Mouse (Mus musculus) lung, embryonic 15.5 days (tissue): ENCODE results near the gene Prmt9. TPM values are rescaled to one million over a fixed set of nuclear protein-coding genes. Genes with fewer than 3 reads are reported as not detected.

Experiments
- ATAC-seq: fragments of 200-750 bp; cut with Nextera tagmentation; 2 replicates; pipeline ENCODE4 v1.8.0; 2017; ENCODE audit warnings: moderate number of reproducible peaks, borderline replicate concordance; ENCODE audit not compliant: low FRiP score, low TSS enrichment; ENCODE audit errors: extremely low read depth
- H3K27ac ChIP-seq: fragments of 300-500 bp; sonication (generic); 2 replicates; pipeline ENCODE4 v1.5.1; 2015; ENCODE audit warnings: moderate library complexity, mild to moderate bottlenecking, inconsistent platforms
- H3K27me3 ChIP-seq: fragments of 300-500 bp; sonication (generic); 2 replicates; pipeline ENCODE4 v1.6.1; 2015; ENCODE audit warnings: inconsistent platforms
- H3K36me3 ChIP-seq: fragments of 300-500 bp; sonication (generic); 2 replicates; pipeline ENCODE4 v1.6.1; 2015; ENCODE audit warnings: inconsistent platforms
- H3K4me1 ChIP-seq: fragments of 300-500 bp; sonication (generic); 2 replicates; pipeline ENCODE4 v1.6.1; 2015; ENCODE audit warnings: inconsistent platforms
- H3K4me2 ChIP-seq: fragments of 300-500 bp; sonication (generic); 2 replicates; pipeline ENCODE4 v1.6.1; 2015; ENCODE audit warnings: inconsistent platforms, mild to moderate bottlenecking, moderate library complexity
- H3K4me3 ChIP-seq: fragments of 300-500 bp; sonication (generic); 2 replicates; pipeline ENCODE4 v1.5.1; 2015; ENCODE audit warnings: mild to moderate bottlenecking, inconsistent platforms
- H3K9ac ChIP-seq: fragments of 300-500 bp; sonication (generic); 2 replicates; pipeline ENCODE4 v1.6.1; 2015; ENCODE audit warnings: inconsistent platforms
- H3K9me3 ChIP-seq: fragments of 300-500 bp; sonication (generic); 2 replicates; pipeline ENCODE4 v1.6.1; 2016; ENCODE audit warnings: inconsistent platforms
- WGBS: fragments of 180-500 bp; shearing (Covaris S2); methylation state at CpG from one replicate; pipeline ENCODE4 v1.1.7; 2015; 5-methylcytosine and 5-hydroxymethylcytosine counted together
- polyA plus RNA-seq: library from polyadenylated mRNA; unstranded; fragments of >200 nt; fragmentation: Nextera tagmentation; extraction: Ambion mirVana; gene quantifications from 2 replicates; pipeline ENCODE4 v1.2.1, GENCODE M21; 2015

Gene Prmt9
- polyA plus RNA-seq, 1 experiment from 2014 or later: 19.5 TPM

DNA sequence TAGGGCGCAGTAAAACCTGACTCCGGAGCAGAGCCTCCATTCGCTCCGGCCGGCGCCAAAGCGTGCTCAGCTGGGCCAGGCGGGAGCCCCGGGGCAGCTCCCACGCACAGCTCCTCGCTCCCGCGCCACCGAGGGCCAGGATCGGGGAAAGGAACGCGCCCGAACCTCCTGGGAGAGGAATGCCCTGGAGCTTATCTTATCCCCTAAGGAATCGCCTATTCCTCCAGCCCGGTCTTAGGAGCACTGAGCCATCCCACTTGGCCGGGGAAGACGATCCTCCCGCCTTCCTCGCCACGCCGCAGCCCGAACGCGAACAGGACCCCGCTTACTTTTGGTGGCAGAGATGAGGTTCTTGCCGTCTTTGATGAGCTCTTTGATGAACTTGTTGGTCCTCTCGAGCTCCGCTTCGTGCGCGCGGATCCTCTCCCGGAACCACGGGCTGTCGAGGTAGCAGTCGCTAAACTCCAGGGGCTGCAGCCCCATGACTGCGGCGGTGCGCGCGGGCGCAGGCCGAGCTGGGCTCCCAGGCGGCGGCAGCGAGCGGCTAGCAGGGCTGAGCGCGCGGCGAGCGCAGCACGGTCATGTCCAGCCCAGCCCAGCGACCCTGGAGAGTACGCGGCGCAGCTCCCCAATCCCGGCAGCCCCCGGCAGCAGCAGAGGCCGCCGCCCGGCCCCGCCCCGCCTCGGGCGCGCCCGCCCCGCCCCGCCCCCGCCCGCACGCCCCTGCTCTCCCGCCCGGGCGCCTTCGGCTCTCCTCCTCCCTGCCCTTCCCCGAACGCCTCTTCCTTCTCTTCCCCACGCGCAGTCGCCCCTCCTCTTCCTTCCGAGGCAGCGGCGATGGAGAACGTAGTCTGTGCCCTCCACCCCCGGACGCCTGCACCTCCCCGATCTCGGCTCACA lies 31.6 kb upstream of the Prmt9 start, which contains the start of gene Arhgap10:
Gene Arhgap10 (minus strand): TSS at position 653 of the 900 bp plus-strand sequence.
- Histone ChIP-seq H3K36me3 (no peaks in the 10 kb centered on the region), H3K27me3 (no peaks in the 10 kb centered on the region), H3K4me3 (peak within 1 kb of the TSS; percentile 90), H3K27ac (peak within 1 kb of the TSS; percentile 91), H3K9me3 (no peaks in the 10 kb centered on the region), H3K4me2 (peak within 1 kb of the TSS; percentile 75), H3K4me1 (peaks cover 24% of the 10 kb centered on the region), H3K9ac (peak within 1 kb of the TSS; percentile 92)
- under 1% methylated on average over 63 of the region's 95 CpGs for WGBS
- peak; percentile 95 for ATAC-seq

DNA sequence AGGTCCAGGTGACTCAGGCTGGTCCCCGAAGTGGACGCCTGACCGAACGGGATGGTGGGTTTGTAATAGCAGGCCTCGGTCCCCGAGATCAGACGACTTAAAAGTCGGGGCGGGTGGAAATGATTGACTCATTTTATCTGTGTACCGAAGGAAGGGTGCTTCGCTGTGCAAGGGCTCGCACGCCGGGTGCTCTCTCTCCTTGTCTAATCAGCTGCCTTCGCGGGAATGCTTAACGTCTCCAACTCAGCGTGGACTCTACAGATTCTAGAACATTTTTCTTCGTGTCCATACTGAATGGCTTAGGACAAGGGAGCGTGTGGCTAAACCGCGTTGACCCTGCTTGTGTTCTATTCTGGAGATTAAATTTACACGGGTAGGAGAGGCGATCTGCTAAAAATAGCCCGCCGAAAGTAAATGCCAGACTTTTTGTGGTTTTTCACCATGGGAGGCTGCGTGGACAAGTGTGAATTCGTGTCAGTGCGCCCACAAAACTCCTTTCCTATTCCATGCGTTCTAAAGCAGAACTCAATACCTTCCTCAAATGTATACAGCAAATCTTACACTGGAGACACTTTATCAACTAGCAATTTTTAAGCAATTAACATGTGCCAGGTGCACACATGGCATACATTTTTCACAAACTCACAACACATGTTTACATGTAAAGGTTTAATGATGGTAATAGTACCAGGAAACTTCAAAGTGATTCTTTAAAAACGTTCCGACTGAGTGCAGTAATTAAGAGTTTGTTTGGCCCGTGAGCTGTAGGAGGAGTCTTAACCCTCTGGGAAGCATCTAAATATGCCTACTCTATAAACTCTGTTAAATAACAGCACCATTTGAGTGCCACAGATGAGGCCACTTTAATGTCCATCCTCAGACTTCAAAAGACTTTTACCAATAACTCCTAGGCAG lies 30.7 kb upstream of the Prmt9 start:
- H3K4me3 ChIP-seq: peak overlapping the region; percentile 90
- H3K27me3 ChIP-seq: no peaks in the 10 kb centered on the region
- peak overlapping the region; percentile 92 for H3K9ac ChIP-seq
- no peaks in the 10 kb centered on the region for H3K36me3 ChIP-seq
- ATAC-seq: no peak; the same call in 1 of the 2 replicates
- no peaks in the 10 kb centered on the region for H3K9me3 ChIP-seq
- 5% methylated on average over 33 of the region's 33 CpGs for WGBS
- peak overlapping the region; percentile 88 for H3K27ac ChIP-seq
- H3K4me1 ChIP-seq: peaks cover 25% of the 10 kb centered on the region
- peak overlapping the region; percentile 75 for H3K4me2 ChIP-seq

DNA sequence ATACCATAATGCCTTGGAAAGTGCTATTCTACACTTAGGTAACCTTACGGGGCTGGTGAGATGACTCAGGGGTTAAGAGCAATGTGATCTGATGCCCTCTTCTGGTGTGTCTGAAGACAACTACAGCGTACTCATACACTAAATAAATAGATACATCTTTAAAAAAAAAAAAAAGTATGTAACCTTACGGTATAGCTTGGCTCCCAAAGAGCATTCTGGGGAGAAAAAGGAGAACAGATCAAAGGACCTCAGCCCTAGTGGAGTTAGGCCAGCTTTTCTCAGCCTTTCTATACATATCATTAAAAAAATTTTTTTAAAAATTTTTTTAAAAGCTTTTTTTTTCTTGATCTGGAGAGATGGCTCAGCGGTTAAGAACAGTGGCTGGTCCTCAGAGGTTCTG lies 28.6 kb upstream of the Prmt9 start:
- Histone ChIP-seq H3K27me3 (no peaks in the 10 kb centered on the region), H3K4me2 (no peak overlapping the region), H3K9ac (no peak overlapping the region), H3K4me1 (peaks cover 30% of the 10 kb centered on the region), H3K27ac (no peak overlapping the region), H3K9me3 (no peaks in the 10 kb centered on the region), H3K4me3 (no peak overlapping the region), H3K36me3 (no peaks in the 10 kb centered on the region)
- WGBS: 95% methylated on average over 4 of the region's 4 CpGs
- ATAC-seq: no peak

DNA sequence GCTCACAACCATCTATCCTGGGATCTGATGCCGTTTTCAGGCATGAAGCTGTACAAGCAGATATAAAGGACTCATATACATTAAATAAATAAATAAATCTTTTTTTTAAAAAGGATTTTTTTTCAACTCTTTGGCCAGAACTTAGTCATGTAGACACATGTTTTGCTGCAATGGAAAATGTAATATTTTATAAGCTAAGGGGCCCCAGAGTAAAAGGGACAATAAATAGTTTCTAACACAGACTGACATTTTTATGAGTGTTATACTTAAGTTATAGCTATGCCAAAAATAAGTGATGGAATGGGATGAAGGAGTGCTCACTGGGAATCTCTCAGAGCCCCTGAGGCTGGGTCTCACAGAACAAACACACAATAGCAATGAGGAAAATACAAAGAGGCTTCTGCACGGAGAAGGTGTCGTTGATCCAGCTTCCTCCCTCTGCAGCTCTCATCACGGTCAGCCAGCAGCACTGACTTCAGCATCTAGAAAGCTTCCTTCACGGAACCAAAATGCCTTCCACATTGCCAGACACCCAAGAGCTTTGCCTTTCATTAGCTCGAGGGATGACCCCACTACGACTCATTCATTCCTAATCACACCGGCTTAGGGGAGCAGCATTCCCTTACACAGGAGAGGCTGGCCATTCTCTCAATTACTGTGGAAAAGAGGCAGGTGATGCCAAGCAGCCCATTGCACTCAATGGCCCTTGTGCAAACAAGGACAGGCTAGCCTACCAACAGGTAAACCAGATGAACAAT lies 28.0 kb upstream of the Prmt9 start:
- H3K9ac ChIP-seq: no peak overlapping the region
- H3K36me3 ChIP-seq: no peaks in the 10 kb centered on the region
- peaks cover 25% of the 10 kb centered on the region for H3K4me1 ChIP-seq
- no peaks in the 10 kb centered on the region for H3K27me3 ChIP-seq
- WGBS: 74% methylated on average over 8 of the region's 8 CpGs
- ATAC-seq: no peak
- no peak overlapping the region for H3K4me3 ChIP-seq
- no peaks in the 10 kb centered on the region for H3K9me3 ChIP-seq
- no peak overlapping the region for H3K4me2 ChIP-seq
- no peak overlapping the region for H3K27ac ChIP-seq

DNA sequence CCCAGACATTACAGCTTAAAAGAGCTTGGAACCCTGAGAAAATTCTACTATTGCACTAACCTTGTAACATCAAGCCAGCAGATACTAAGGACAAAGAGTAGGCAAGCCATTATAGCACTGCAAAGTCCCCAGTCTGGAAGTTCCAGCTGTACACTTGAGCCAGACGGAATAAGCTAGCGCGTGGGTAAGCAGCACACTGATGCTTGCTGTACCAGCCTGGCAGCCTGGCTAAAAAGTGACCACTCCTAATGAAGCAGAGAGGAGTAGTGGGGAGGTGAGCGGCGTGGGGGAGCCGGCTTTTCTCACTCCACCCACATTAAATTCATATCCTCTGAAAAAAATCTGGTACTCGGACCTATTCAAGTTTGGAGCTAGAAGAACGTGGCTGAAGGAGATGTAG lies 26.2 kb upstream of the Prmt9 start:
- Histone ChIP-seq H3K4me1 (peaks cover 18% of the 10 kb centered on the region; the same call in 1 of the 2 replicates), H3K36me3 (no peaks in the 10 kb centered on the region), H3K27me3 (no peaks in the 10 kb centered on the region), H3K9me3 (no peaks in the 10 kb centered on the region), H3K4me2 (no peak overlapping the region), H3K9ac (no peak overlapping the region), H3K27ac (no peak overlapping the region), H3K4me3 (no peak overlapping the region)
- 78% methylated on average over 8 of the region's 8 CpGs for WGBS
- ATAC-seq: no peak

DNA sequence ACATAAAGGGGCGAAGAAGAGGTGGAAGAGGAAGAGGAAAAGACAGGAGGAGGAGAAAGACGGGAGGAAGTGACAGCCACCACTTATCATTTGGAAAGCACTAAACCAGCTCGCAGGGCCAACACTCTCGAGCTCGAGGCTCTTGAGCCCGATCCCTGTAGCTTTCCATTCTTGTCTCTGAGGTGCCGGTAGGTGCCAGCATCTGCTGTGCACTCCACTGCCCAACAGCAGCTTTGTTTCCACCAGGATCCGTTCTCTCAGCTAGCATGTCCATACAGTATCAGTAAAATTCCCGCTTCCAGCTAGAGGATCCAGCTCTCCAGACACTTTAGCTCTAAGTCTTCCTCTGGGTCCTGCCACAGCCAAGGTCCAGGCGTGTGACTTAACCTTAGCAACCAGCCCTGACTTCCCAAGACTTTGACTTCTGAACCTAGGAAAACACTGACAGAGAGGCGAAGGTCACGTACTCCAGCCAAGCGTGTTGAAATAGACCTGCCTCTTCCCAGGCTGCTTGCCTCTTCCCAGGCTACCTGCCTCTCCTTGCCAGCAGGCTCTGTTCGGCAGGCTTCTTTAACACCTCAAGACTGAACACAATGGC lies 25.1 kb upstream of the Prmt9 start:
- no peaks in the 10 kb centered on the region for H3K27me3 ChIP-seq
- WGBS: 42% methylated on average over 14 of the region's 14 CpGs
- ATAC-seq: no peak
- H3K9ac ChIP-seq: no peak overlapping the region
- no peaks in the 10 kb centered on the region for H3K36me3 ChIP-seq
- H3K4me1 ChIP-seq: peaks cover 9% of the 10 kb centered on the region; the same call in 1 of the 2 replicates
- H3K4me3 ChIP-seq: no peak overlapping the region
- H3K27ac ChIP-seq: no peak overlapping the region
- no peaks in the 10 kb centered on the region for H3K9me3 ChIP-seq
- H3K4me2 ChIP-seq: peak overlapping the region; percentile 12; the same call in 1 of the 2 replicates

DNA sequence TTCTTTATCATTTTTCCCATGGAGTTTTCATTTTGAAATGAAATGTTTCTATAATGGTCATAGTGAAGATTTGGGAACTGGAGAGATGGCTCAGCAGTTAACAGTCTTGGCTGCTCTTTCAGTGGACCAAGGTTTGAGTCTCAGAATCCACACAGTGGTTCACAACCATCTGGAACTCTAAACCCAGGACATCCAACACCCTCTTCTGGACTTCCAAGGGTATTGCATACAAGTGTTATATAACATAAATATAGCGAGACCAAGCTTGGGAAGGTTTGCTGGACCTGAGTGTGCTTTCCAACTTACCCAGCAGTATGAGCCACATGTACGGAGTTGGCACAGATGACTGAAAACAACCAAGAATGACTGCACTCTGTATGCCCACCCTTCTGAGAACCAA lies 24.3 kb upstream of the Prmt9 start:
- 89% methylated on average over 2 of the region's 2 CpGs for WGBS
- Histone ChIP-seq H3K27ac (no peak overlapping the region), H3K27me3 (no peaks in the 10 kb centered on the region), H3K9me3 (no peaks in the 10 kb centered on the region), H3K4me1 (peaks cover 9% of the 10 kb centered on the region; the same call in 1 of the 2 replicates), H3K4me3 (no peak overlapping the region), H3K4me2 (no peak overlapping the region), H3K9ac (no peak overlapping the region), H3K36me3 (no peaks in the 10 kb centered on the region)
- no peak for ATAC-seq

DNA sequence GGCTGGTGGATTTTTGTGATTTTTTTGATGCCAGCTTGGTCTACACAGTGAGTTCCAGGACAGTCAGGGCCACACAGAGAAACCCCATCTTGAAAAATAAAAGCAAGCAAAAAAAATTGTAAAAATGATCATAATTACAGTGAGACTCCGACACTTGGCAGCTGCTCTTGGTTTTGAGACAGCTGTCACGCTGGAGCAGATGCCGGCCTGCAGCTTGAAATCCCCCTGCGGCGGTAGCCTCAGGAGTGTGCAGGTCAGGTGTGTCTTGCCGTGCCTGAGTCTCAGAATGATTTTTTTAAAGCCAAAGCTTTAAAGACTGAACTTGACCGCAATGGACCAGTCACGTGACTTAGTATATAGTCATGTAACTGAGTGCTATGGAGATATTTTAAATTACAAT lies 23.1 kb upstream of the Prmt9 start:
- WGBS: 60% methylated on average over 8 of the region's 8 CpGs
- Histone ChIP-seq H3K4me2 (no peak overlapping the region), H3K9me3 (no peaks in the 10 kb centered on the region), H3K4me3 (no peak overlapping the region), H3K9ac (no peak overlapping the region), H3K4me1 (peaks cover 9% of the 10 kb centered on the region; the same call in 1 of the 2 replicates), H3K27me3 (no peaks in the 10 kb centered on the region), H3K27ac (no peak overlapping the region), H3K36me3 (no peaks in the 10 kb centered on the region)
- no peak for ATAC-seq

DNA sequence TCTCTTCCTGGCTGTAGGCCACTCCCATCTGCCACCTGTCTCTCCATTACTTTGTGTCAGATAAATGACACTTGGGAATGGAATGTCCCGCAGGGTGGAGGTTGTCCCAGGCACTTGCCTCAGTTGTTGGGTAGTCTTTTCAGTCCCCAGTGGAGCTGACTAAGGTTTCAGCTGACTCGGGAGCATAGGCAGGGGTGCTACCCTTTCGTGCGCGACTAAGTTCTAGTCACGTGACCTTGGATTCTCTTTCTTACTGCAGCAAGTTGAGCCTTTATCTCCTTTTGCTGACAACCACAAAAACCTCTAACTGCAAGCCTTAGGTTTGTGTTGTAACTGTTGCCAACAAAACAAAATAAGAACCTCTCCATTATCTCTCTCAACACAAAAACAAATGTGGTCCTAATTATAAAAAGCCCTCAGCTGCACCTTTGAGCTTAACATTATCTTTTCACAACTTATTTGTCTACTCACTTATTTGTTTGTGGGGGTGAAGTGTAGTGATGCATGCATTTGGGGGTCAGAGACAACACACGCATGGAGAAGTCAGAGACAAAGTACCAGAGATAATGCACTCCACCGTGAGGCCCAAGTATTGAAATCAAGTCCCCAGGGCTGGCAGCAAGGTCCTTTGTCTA lies 14.7 kb upstream of the Prmt9 start:
- 55% methylated on average over 8 of the region's 8 CpGs for WGBS
- Histone ChIP-seq H3K27ac (no peak overlapping the region), H3K9ac (no peak overlapping the region), H3K27me3 (no peaks in the 10 kb centered on the region), H3K4me1 (no peaks in the 10 kb centered on the region), H3K4me3 (no peak overlapping the region), H3K9me3 (no peaks in the 10 kb centered on the region), H3K4me2 (no peak overlapping the region), H3K36me3 (no peaks in the 10 kb centered on the region)
- no peak for ATAC-seq

DNA sequence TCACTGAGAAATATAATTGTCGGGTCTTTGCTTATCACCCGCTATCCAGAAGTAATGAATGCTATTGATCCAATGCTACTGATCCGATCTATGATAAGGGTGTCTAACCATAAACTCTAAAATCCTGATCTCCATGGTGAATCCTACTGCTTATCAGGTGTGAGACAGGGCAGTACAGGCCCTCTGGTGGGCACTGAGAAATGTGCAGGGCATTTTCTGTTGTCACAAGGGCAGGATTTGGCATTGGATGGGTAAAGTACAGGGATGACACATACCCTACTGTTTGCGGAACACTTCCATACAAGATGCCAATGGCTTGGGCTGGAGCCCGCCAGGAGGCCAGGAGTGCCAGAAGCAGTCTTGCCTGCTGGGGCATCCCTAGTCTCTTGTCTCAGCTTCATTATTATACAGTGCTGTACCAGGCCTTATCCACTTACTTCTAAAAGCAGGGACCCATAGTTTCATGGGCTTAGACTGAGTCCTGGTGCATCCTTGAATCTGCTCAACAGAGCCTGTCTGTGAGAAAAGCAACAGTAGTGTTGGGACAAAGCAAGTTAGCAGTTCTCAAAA lies 14.1 kb upstream of the Prmt9 start:
- 0 out of 2 replicates have a peak, but pooled peaks have one; percentile 39 for ATAC-seq
- H3K9me3 ChIP-seq: no peaks in the 10 kb centered on the region

More for the DNA sequence above, 14.1 kb upstream of the Prmt9 start:
- no peaks in the 10 kb centered on the region for H3K27me3 ChIP-seq
- WGBS: 73% methylated on average over 5 of the region's 5 CpGs
- H3K9ac ChIP-seq: no peak overlapping the region
- no peaks in the 10 kb centered on the region for H3K4me1 ChIP-seq
- no peak overlapping the region for H3K4me3 ChIP-seq
- H3K4me2 ChIP-seq: no peak overlapping the region
- no peaks in the 10 kb centered on the region for H3K36me3 ChIP-seq
- H3K27ac ChIP-seq: no peak overlapping the region
